Mouse (Mus musculus): ENCODE measurements around the gene Mad2l2.

The Mad2l2 gene

GRCm38 (mm10) chr4:148130133-148130532 is at the start of gene Mad2l2:
Gene Mad2l2 (plus strand): TSS chr4:148130384.
- DNase-seq (ENCODE audit: inconsistent ontology term): no peak

DNA sequence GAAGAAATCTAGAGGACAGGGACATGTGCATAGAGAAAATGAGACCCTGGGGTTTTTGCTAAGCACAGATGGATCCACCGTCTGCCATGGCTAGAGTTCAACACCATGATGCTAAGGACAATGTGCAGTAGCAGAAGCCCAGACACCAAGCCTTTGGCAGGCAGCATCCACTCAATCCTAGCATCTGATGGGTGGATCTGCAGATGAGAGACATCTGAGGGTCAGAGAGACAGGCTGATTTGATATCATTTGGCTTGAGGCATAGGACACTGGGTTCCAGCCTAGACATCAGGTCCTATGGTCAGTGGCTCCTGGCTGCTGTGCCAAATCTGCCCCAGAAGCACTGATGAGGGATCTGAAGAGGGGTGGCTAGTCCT is 49.6 kb upstream of the Mad2l2 start:
- no peak for DNase-seq (ENCODE audit: inconsistent ontology term)

- no peak for DNase-seq (ENCODE audit: inconsistent ontology term)
Measured at GRCm38 (mm10) chr4:148081201-148081600, 49.0 kb upstream of the Mad2l2 start.

DNA sequence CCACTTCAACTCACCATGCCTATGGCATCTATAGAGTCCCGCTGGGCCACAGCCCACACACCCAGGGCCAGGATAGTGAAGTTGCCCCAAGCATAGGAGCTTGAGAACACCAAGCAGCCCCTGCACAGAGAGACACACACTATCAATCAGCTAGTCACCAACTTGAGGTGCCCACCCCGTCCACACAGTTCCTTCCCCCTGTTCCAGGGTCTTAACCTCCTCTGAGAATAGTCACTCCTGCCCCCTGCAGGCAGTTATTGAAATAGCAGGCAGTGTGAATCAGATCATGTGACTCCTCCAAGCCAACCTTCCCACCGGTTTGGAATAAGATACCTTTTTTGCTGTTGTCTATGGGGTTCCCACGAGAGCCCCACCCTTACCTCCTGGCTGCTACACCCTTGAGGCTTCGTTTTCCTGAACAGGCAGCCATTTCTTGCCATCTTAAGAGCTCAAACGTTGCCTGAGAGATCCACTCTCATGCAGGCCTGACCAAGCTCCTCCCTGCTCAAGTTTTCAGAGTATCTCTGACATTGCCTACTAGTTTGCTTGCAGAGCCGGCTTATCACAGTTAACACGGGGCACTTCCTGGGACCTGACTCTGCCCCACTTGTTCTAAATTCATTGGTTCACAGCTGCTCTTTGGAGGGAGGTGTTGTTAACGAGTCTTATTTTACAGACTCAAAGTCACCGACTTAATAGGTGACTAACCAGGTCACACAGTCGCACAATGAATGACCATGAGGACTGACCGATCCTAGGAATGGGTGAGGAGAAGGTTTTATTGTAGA is 47.7 kb upstream of the Mad2l2 start:
- peak; percentile 25 for DNase-seq (ENCODE audit: inconsistent ontology term)

GRCm38 (mm10) chr4:148083176-148083899 is 46.8 kb upstream of the Mad2l2 start:
- DNase-seq (ENCODE audit: inconsistent ontology term): peak; percentile 16

DNA sequence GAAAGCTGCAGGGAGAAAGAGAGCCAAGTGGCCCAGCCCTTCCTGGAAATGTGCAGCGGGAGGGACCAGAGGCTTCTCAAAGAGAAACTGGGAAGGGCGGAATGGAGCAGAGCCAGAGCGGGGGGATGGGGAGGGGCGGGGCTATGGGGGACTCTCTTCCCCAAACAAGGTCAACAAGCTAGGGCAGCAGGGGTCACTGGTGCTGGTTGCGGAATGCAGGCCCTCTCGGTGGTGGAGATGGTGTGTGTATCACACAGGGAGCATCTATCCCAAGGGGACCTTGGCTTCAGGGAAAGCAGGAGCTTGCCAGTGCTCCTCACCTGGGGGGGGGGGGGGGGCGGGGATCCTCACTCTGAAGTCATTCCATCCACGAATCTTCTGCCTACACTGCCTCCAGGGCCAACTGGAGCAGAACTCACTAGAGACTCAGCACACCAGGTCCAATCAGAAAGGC is 45.9 kb upstream of the Mad2l2 start:
- peak; percentile 19 for DNase-seq (ENCODE audit: inconsistent ontology term)

DNA sequence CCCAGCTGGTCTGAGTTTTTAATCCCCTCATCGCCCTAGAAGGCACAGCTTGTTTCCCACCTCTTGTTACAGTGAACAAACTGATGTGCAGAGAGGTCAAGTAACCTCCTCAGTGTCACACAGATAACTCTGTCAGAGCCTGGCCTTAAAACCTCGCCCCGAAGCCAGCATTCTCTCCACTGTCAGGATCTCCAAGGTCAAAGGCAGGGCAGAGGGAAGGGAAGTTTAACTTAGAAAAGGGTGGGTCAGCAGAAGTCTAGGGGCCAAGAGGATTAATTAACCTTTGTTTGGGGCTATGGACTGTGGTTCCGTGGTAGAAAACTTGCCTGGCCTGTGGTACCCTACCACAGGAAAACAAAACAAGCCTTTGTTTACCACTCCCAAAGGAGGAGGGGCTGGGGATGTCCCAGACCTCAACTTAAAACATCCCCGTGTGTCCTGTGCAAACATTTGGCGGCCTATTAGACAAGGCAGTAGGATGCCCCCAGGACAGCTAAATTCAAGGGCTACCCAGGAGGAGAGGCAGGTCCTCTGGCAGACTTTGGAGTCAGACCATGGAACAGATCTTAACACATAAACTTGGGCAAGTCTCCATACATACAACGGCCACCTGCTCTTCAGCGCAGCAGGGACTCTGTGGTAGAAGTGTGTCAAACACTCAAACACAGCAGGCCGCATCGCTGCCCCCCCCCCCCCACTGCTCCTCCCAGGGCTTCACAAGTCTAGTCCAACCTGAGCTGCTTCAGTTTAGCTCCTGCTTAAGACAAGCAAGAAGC is 44.9 kb upstream of the Mad2l2 start:
- peak; percentile 33 for DNase-seq (ENCODE audit: inconsistent ontology term)

- no peak for DNase-seq (ENCODE audit: inconsistent ontology term)
Measured at GRCm38 (mm10) chr4:148085907-148086305, 44.3 kb upstream of the Mad2l2 start.

GRCm38 (mm10) chr4:148087091-148087906 is 42.9 kb upstream of the Mad2l2 start:
- peak; percentile 52 for DNase-seq (ENCODE audit: inconsistent ontology term)

DNA sequence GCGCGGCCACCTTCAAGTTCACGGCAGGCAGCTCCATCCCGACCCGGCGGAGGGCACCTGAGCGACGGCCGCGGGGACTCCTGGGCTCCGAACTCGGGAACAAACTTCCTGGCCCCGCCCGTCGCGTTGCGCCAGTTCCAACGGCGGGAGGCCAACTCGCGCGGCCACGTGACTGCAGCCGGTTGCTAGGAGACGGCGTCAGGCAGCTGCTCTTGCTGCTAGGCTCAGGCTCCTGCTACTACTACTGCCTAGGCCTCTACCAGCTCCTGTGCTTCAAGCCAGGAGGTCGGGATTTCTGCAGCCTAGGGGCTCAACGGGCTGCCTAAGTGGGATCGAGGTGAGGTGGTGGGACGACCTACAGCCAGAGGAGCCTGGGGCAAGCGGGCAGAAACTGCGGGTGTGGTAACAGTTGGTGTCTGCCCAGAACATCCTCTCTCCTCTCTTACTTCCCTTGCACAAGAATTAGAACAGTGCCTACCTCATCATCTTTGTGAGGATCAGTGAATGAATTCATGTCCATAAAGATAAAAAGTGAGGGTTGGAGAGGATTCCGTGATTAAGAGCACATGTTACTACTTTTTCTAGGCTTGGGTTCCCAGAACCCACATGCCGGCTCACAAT is 42.2 kb upstream of the Mad2l2 start, which contains the start of gene Agtrap:
Agtrap (minus strand) TSS at position 125 of the 621 bp plus-strand sequence.
- DNase-seq (ENCODE audit: inconsistent ontology term): peak; percentile 84

DNA sequence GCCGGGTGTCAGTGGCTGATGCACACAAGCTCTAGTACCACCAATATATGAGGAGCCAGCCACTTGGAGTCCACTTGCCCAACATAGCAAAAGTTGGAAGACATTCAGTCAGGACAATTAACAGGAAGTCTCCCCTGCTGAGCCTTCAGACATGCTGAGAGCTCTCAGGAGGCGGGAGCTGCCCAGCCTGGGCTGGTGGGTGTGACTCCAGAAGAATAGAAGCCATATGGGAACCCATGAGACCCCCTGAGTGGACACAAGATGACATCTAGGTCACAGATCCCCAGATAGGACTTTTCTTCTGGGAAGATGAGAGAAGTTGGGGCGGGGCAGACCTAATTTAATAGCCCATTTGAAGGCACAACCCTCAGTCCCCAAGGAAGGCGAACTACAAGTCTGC is 41.0 kb upstream of the Mad2l2 start:
- no peak for DNase-seq (ENCODE audit: inconsistent ontology term)

DNA sequence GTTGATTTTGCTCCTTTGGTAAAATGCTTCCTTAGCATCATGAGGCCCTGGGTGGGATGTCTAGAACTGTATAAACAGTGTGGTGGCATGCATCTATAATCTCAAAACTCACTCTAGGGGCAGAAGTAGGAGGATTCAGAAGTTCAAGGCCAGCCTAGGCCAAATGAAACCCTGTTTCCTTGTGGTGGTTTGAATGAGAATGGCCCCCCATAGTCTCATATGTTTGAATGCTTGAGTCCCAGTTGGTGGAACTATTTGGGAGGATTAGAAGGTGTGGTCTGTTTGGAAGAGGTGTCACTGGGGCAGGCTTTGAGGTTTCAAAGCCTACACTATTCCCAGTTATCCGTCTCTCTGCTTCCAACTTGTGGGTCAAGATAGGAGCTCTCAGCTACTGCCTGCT is 39.0 kb upstream of the Mad2l2 start:
- DNase-seq (ENCODE audit: inconsistent ontology term): no peak

- no peak for DNase-seq (ENCODE audit: inconsistent ontology term)
Measured at GRCm38 (mm10) chr4:148092551-148093271, 37.5 kb upstream of the Mad2l2 start.

- DNase-seq (ENCODE audit: inconsistent ontology term): no peak
Measured at GRCm38 (mm10) chr4:148094161-148094560, 36.0 kb upstream of the Mad2l2 start.

- no peak for DNase-seq (ENCODE audit: inconsistent ontology term)
Measured at GRCm38 (mm10) chr4:148095081-148095480, 35.1 kb upstream of the Mad2l2 start.

GRCm38 (mm10) chr4:148097936-148098335 is 32.2 kb upstream of the Mad2l2 start:
- DNase-seq (ENCODE audit: inconsistent ontology term): no peak

- no peak for DNase-seq (ENCODE audit: inconsistent ontology term)
Measured at GRCm38 (mm10) chr4:148098666-148099065, 31.5 kb upstream of the Mad2l2 start.

DNA sequence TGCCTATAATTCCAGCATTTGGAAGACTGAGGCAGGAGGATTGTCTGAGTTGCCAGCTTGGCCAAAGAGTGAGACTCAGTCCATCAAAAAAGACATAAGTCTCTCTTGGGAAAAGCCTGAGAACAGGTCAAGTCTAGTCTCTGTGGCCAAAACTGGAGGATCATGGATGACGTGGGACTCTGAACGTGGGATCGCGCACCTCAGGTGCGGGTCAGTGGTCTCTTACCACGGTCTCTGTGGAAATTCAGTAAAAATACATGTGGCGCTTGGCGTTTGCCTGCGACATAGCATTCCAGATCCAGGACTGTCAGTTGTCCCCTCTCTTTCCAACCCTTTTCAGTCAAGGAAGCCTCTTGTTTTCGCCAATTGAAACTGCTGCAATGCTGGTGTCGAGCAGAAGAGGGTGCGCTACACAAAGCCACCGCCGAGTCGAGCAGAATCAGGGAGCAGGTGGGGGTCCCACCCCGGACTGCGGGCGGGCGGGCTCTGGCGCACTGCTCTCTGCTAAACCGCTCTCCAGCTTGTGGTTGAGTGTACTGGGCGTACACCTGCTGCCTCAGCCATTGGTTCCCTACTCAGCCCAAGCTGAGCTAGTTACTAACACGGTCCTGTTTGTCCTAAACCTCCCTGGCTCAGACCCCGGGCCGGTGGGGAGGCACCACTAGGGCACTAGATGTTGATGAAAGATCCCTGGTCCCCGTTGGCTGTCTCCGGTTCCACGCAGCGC is 28.2 kb upstream of the Mad2l2 start:
- peak; percentile 75 for DNase-seq (ENCODE audit: inconsistent ontology term)

DNA sequence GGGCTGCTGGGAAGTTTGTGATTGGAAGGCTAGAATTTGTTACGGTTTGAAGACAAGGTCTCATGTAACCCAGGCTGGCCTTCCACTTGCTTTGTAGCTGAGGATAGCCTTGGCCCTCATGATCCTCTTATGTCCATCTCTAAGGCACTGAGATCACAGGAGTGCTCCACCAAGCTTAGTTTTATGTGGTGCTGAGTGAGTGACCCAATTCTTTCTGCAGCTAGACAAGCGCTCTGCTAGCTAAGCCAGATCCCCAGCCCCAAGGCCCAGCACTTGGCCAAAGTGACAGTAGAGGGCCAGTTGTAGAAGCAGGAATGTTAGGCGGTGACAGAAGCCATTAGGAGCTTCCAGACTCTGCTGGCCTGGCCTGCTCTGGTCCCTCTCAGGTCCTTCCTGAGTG is 26.0 kb upstream of the Mad2l2 start:
- DNase-seq (ENCODE audit: inconsistent ontology term): no peak
